Mouse (Mus musculus) liver, adult 2 months (tissue): ENCODE measurements around the gene Ptprm.

Experiments used
- CTCF ChIP-seq: fragments of 200-500 bp; IDR thresholded peaks from 2 replicates; pipeline ENCODE4 v1.5.1; 2011; ENCODE audit warnings: low read depth, low read length, control low read depth
- POLR2A ChIP-seq: fragments of 200-500 bp; IDR thresholded peaks from 2 replicates; pipeline ENCODE4 v1.6.1; 2011; ENCODE audit warnings: low read length, control low read depth; ENCODE audit not compliant: insufficient read depth; ENCODE audit errors: extremely low read depth

DNA sequence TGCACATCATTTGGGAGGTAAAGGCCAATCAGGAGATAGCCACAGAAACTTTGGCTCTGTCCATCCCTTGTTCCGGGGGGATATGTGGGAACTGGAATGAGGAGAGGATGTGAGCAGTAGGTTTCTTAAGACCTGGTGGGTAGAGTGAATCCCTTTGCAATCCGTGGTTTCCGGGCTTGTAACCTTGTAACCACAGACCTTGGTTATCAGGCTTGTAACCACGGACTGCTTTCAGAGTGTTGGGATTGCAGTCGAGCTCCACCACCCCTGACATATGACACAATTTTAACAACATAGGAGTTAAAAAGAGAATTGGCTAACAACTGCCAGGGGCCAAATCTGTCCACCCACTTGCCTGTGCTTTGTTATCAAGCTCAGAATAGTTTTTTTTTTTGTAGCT, 270.2 kb downstream of the Ptprm start:
- no peak for TF ChIP-seq POLR2A
- no peak for TF ChIP-seq CTCF
